Mouse (Mus musculus): ENCODE results near the gene Cyp46a1.

DNA sequence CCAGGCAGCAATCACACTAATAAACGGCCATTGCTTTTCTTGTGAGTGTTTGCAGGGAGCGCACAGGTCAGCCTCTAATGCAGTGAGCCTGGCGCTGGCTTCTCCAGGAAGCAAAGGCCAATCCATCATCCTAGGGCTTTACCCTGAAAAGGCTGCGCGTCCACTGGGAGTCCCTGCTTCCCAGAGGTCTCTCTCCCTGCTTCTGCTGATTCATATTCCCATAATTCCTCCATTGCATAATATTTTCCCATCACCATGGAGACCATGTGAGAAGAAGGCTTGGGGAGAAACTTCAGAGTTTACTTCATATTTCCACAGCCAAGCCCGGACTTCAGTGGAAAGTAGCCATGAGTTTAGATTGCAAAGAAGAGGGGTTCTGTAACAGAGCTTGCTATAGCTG is 69.8 kb downstream of the Cyp46a1 start:
- TF ChIP-seq TAL1 (IDR thresholded peaks at IDR 0.05; ENCODE audit: low read length) (no peak), GATA1 (IDR thresholded peaks at IDR 0.05; ENCODE audit: low read length) (no peak)
